Comparison of ENCODE assay signal across 11 mouse cellular contexts in the genomic region with DNA sequence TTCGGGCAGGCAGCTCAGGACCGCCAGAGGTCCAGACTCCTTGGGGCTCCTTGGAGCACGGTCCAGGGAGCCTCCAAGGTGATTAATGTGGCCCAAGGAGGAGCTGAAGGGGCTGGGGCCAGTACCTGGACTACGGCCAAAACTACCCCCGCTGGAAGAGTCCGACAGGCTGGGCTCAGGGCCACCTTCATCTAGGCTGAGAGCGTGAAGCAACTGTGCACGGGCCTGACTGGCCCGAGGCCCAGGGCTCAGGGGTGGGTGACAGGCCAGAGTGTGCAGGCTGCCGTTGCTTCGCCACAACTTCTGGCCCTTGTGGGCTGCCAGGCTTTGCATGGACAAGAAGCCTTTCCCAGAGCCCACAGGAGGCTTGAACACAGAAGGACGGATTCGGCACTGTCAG. TPM values are rescaled to one million over a fixed set of nuclear protein-coding genes. Genes with fewer than 3 reads are reported as not detected.
DNase-seq lines count a peak whose midpoint lies in the region; TF ChIP-seq lines count a peak whose summit lies in the region.
"Had no signal": no experiment of that assay in that cellular context is flagged by ENCODE, and none has a peak within 500 bp of the region (broad histone marks: within the 10 kb centered on the region; RNA-seq: fewer than 3 reads in every experiment).

No protein-coding gene starts in this region.

- in situ Hi-C loops in CH12.LX (cut with MboI; ENCODE audit: low pct_ligation_motif_present, low pct_unique_long_range_greater_than_20kb, low sequenced_read_pairs), result no loop called here

- 46% methylated on average over 13 of the region's 13 CpGs for WGBS in heart, adult 2 months
- WGBS in heart, embryonic 10.5 days, result 87% methylated on average over 13 of the region's 13 CpGs

- no peak overlapping the region; the same call in 1 of the 2 replicates for H3K4me3 ChIP-seq in heart, adult 2 months
- no peak overlapping the region for H3K4me3 ChIP-seq in heart, embryonic 10.5 days
- H3K4me3 ChIP-seq in CH12.LX (replicated peaks in 1 of 3; ENCODE audit: low read depth in 2 of 3, low read length in 2 of 3, poor library complexity in 1 of 3), result no peak overlapping the region
- no peak overlapping the region for H3K4me3 ChIP-seq in ES-Bruce4 (ENCODE audit: low read depth, low read length)
- H3K4me3 ChIP-seq: erythroblast, embryonic 14.5 days; megakaryocyte, embryonic 14.5 days had no signal

- no peak for TF ChIP-seq RAD21 in CH12.LX (IDR thresholded peaks at IDR 0.05; ENCODE audit: low read depth, low read length)

- no peak for TF ChIP-seq POLR2A in heart, adult 2 months (IDR thresholded peaks at IDR 0.05; ENCODE audit: insufficient read depth, low read depth, low read length)
- no peak for TF ChIP-seq POLR2A in CH12.LX (IDR thresholded peaks at IDR 0.05; ENCODE audit: low read depth, low read length)
- TF ChIP-seq POLR2A in ES-Bruce4 (IDR thresholded peaks at IDR 0.05; ENCODE audit: insufficient read depth, low read length), result no peak

- H3K9ac ChIP-seq in heart, adult 2 months (ENCODE audit: low read depth, low read length), result 0 out of 2 replicates have a peak overlapping the region, but pooled peaks have one; percentile 4
- H3K9ac ChIP-seq in CH12.LX (ENCODE audit: insufficient read depth, low read depth), result no peak overlapping the region
- H3K9ac ChIP-seq in ES-Bruce4 (ENCODE audit: low read depth, poor library complexity, severe bottlenecking), result peak overlapping the region; percentile 4; the same call in 1 of the 2 replicates

- no peak for TF ChIP-seq CTCF in heart, adult 2 months (IDR thresholded peaks at IDR 0.05)
- no peak for TF ChIP-seq CTCF in CH12.LX (conservative IDR thresholded peaks at IDR 0.05 in 1 of 2, IDR thresholded peaks at IDR 0.05 in 1 of 2; ENCODE audit: low read depth in 2 of 2, low read length in 2 of 2)
- no peak for TF ChIP-seq CTCF in ES-Bruce4 (IDR thresholded peaks at IDR 0.05; ENCODE audit: low read depth, low read length)

- H3K4me1 ChIP-seq in heart, adult 2 months (ENCODE audit: control insufficient read depth, insufficient read depth, low read length), result peaks cover 12% of the 10 kb centered on the region
- H3K4me1 ChIP-seq in heart, embryonic 10.5 days, result peaks cover 52% of the 10 kb centered on the region
- peaks cover 49 to 92% of the 10 kb centered on the region in 2 experiments for H3K4me1 ChIP-seq in CH12.LX (ENCODE audit: control insufficient read depth in 1 of 2, insufficient read depth in 2 of 2)
- H3K4me1 ChIP-seq in ES-Bruce4 (ENCODE audit: control insufficient read depth, insufficient read depth, low read length), result peaks cover 11% of the 10 kb centered on the region

- no peaks in the 10 kb centered on the region for H3K9me3 ChIP-seq in heart, embryonic 10.5 days
- no peaks in the 10 kb centered on the region for H3K9me3 ChIP-seq in CH12.LX (replicated peaks; ENCODE audit: low read length)
- H3K9me3 ChIP-seq in ES-Bruce4 (replicated peaks; ENCODE audit: control insufficient read depth, insufficient read depth, low read length, poor library complexity, severe bottlenecking), result no peaks in the 10 kb centered on the region
- H3K9me3 ChIP-seq: megakaryocyte, embryonic 14.5 days had no signal

- TF ChIP-seq EP300 in heart, adult 2 months (IDR thresholded peaks at IDR 0.05; ENCODE audit: insufficient read depth, low read depth, low read length), result no peak
- no peak for TF ChIP-seq EP300 in CH12.LX (IDR thresholded peaks at IDR 0.05; ENCODE audit: low read length)
- TF ChIP-seq EP300 in ES-Bruce4 (IDR thresholded peaks at IDR 0.05; ENCODE audit: insufficient read depth, low read depth, low read length), result no peak

- no peak overlapping the region for H3K4me2 ChIP-seq in CH12.LX (ENCODE audit: insufficient read depth, low read depth, poor library complexity, severe bottlenecking)

- no peaks in the 10 kb centered on the region for H3K79me2 ChIP-seq in heart, adult 2 months (replicated peaks; ENCODE audit: control insufficient read depth, insufficient read depth, low read length)
- peaks cover 6% of the 10 kb centered on the region; the same call in 1 of the 2 replicates for H3K79me2 ChIP-seq in CH12.LX (replicated peaks; ENCODE audit: control insufficient read depth, extremely low read depth, insufficient read depth, poor library complexity, severe bottlenecking)

- H3K27ac ChIP-seq in heart, adult 2 months, result peak overlapping the region; percentile 79
- no peak overlapping the region for H3K27ac ChIP-seq in heart, embryonic 10.5 days
- H3K27ac ChIP-seq in CH12.LX (ENCODE audit: insufficient read depth, low read depth) (peak overlapping the region; percentile 93), ES-Bruce4 (ENCODE audit: insufficient read depth, low read length) (0 out of 2 replicates have a peak overlapping the region, but pooled peaks have one; percentile 1)

- dilution Hi-C loops in CH12.LX (cut with MboI; ENCODE audit: extremely low pct_ligation_motif_present, extremely low pct_unique_long_range_greater_than_20kb, low sequenced_read_pairs), result no loop called here

- peaks cover 2% of the 10 kb centered on the region for H3K36me3 ChIP-seq in heart, adult 2 months (ENCODE audit: control insufficient read depth, insufficient read depth, low read length)
- peaks cover 30% of the 10 kb centered on the region for H3K36me3 ChIP-seq in heart, embryonic 10.5 days
- H3K36me3 ChIP-seq in CH12.LX (replicated peaks in 1 of 2; ENCODE audit: control insufficient read depth in 1 of 2, insufficient read depth in 1 of 2, low read length in 1 of 2) (peaks cover 15 to 59% of the 10 kb centered on the region in 2 experiments), ES-Bruce4 (ENCODE audit: control insufficient read depth, insufficient read depth, low read length, poor library complexity, severe bottlenecking) (peaks cover 25% of the 10 kb centered on the region)

- H3K27me3 ChIP-seq in heart, adult 2 months (ENCODE audit: control insufficient read depth, insufficient read depth, low read length), result no peaks in the 10 kb centered on the region
- H3K27me3 ChIP-seq in heart, embryonic 10.5 days (ENCODE audit: insufficient read depth, poor library complexity, severe bottlenecking), result peaks cover 29% of the 10 kb centered on the region
- H3K27me3 ChIP-seq in CH12.LX (replicated peaks) (no peaks in the 10 kb centered on the region), ES-Bruce4 (ENCODE audit: control insufficient read depth, insufficient read depth, low read length, poor library complexity, severe bottlenecking) (no peaks in the 10 kb centered on the region)

- no peak for DNase-seq in heart, adult 2 months
- DNase-seq in heart, embryonic 10.5 days (ENCODE audit: low spot score), result no peak
- DNase-seq in kidney, postnatal 4 days, result peak; percentile 25 to 37
- DNase-seq in kidney, adult 8-10 months, result no peak
- DNase-seq in CH12.LX (ENCODE audit: extremely low read depth), result no peak
- DNase-seq in urinary bladder, postnatal 10 days (ENCODE audit: low spot score), result no peak
- no peak for DNase-seq in thymus, postnatal 14 days
- DNase-seq: spleen, adult 18-20 months had no signal

- intact Hi-C loops in heart, adult 2 months (cut with DNase I), result no loop called here

TF ChIP-seq in CH12.LX, 34 proteins besides CTCF, POLR2A, EP300 and RAD21 (continues in another document):
- TF ChIP-seq GABPA (IDR thresholded peaks at IDR 0.05; ENCODE audit: insufficient replicate concordance, low read depth, low read length) (no peak), JUND (conservative IDR thresholded peaks at IDR 0.05; ENCODE audit: low read depth, low read length) (no peak), KAT2A (IDR thresholded peaks at IDR 0.05; ENCODE audit: insufficient replicate concordance, low read length) (no peak)

RNA-seq across cellular contexts. Expression of a gene that starts 5.3 kb away (rescaled TPM):
- total RNA-seq in heart, adult 2 months (2021), result 10 to 100 TPM; 10.2 to 10.7 TPM
- polyA plus RNA-seq in heart, adult 2 months (2012; rRNA removed), result 8.2 and 8.6 TPM in 2 replicates
- 6.9 and 12.0 TPM in 2 replicates for polyA plus RNA-seq in heart, embryonic 10.5 days (2016; fragmentation: Nextera tagmentation; extraction: Ambion mirVana)
- total RNA-seq in CH12.LX (2012; rRNA removed) (19.7 and 21.2 TPM in 2 replicates), CH12.LX (2014; rRNA removed) (17.8 and 19.1 TPM in 2 replicates)
- polyA plus RNA-seq in CH12.LX (2012; ENCODE audit: insufficient read length, low read depth) (22.1 and 25.4 TPM in 2 replicates), ES-Bruce4 (2011; ENCODE audit: insufficient read depth, insufficient read length, low read depth, missing spikeins) (18.5 and 19.9 TPM in 2 replicates)

RNA-seq across cellular contexts. Expression of a gene that starts 5.5 kb away (rescaled TPM):
- under 1 TPM; 0.60 to 0.68 TPM for total RNA-seq in heart, adult 2 months (2021)
- 3.7 and 5.0 TPM in 2 replicates for polyA plus RNA-seq in heart, adult 2 months (2012; rRNA removed)
- 0.78 and 1.6 TPM in 2 replicates for polyA plus RNA-seq in heart, embryonic 10.5 days (2016; fragmentation: Nextera tagmentation; extraction: Ambion mirVana)
- total RNA-seq in CH12.LX (2012; rRNA removed), result 1.3 and 1.5 TPM in 2 replicates
- total RNA-seq in CH12.LX (2014; rRNA removed), result 0.32 and 0.38 TPM in 2 replicates
- polyA plus RNA-seq in CH12.LX (2012; ENCODE audit: insufficient read length, low read depth), result 0.78 and 0.81 TPM in 2 replicates
- 10.1 and 10.6 TPM in 2 replicates for polyA plus RNA-seq in ES-Bruce4 (2011; ENCODE audit: insufficient read depth, insufficient read length, low read depth, missing spikeins)
- polyA plus RNA-seq: erythroblast, embryonic 14.5 days had no signal

RNA-seq across cellular contexts. Expression of a gene that starts 9.6 kb away (rescaled TPM):
- total RNA-seq in heart, adult 2 months (2021), result 10 to 100 TPM; 14.0 to 15.0 TPM
- 24.8 and 32.8 TPM in 2 replicates for polyA plus RNA-seq in heart, adult 2 months (2012; rRNA removed)
- 34.3 and 37.9 TPM in 2 replicates for polyA plus RNA-seq in heart, embryonic 10.5 days (2016; fragmentation: Nextera tagmentation; extraction: Ambion mirVana)
- 46.6 and 46.7 TPM in 2 replicates for total RNA-seq in CH12.LX (2012; rRNA removed)
- total RNA-seq in CH12.LX (2014; rRNA removed), result 39.0 and 41.1 TPM in 2 replicates
- polyA plus RNA-seq in CH12.LX (2012; ENCODE audit: insufficient read length, low read depth), result 59.5 and 60.2 TPM in 2 replicates
- polyA plus RNA-seq in ES-Bruce4 (2011; ENCODE audit: insufficient read depth, insufficient read length, low read depth, missing spikeins), result 17.9 and 20.2 TPM in 2 replicates

RNA-seq across cellular contexts. Expression of a gene that starts 25.8 kb away (rescaled TPM):
- total RNA-seq in heart, adult 2 months (2021), result 10 to 100 TPM; 18.4 to 24.8 TPM
- polyA plus RNA-seq in heart, adult 2 months (2012; rRNA removed), result 18.5 and 19.0 TPM in 2 replicates
- 154 and 210 TPM in 2 replicates for polyA plus RNA-seq in heart, embryonic 10.5 days (2016; fragmentation: Nextera tagmentation; extraction: Ambion mirVana)
- total RNA-seq in CH12.LX (2012; rRNA removed), result 489 and 641 TPM in 2 replicates
- 649 and 722 TPM in 2 replicates for total RNA-seq in CH12.LX (2014; rRNA removed)
- 847 and 914 TPM in 2 replicates for polyA plus RNA-seq in CH12.LX (2012; ENCODE audit: insufficient read length, low read depth)
- 202 and 205 TPM in 2 replicates for polyA plus RNA-seq in ES-Bruce4 (2011; ENCODE audit: insufficient read depth, insufficient read length, low read depth, missing spikeins)

RNA-seq across cellular contexts. Expression of a gene that starts 38.6 kb away (rescaled TPM):
- 100 to 1,000 TPM; 132 to 145 TPM for total RNA-seq in heart, adult 2 months (2021)
- polyA plus RNA-seq in heart, adult 2 months (2012; rRNA removed), result 68.4 and 71.5 TPM in 2 replicates
- 341 and 617 TPM in 2 replicates for polyA plus RNA-seq in heart, embryonic 10.5 days (2016; fragmentation: Nextera tagmentation; extraction: Ambion mirVana)
- total RNA-seq in CH12.LX (2012; rRNA removed) (893 and 1,222 TPM in 2 replicates), CH12.LX (2014; rRNA removed) (1,100 and 1,160 TPM in 2 replicates)
- polyA plus RNA-seq in CH12.LX (2012; ENCODE audit: insufficient read length, low read depth) (2,181 and 2,430 TPM in 2 replicates), ES-Bruce4 (2011; ENCODE audit: insufficient read depth, insufficient read length, low read depth, missing spikeins) (609 and 639 TPM in 2 replicates)

Comparison
In these comparisons a context has a peak if more than half of its experiments do, and no peak if none do; other contexts are left out.
1. DNase-seq: peak in kidney, postnatal 4 days (2 of 2); none in heart, adult 2 months (0 of 2), heart, embryonic 10.5 days (single experiment), kidney, adult 8-10 months (0 of 2), CH12.LX (single experiment), urinary bladder, postnatal 10 days (single experiment) and thymus, postnatal 14 days (single experiment).